Mouse (Mus musculus): ENCODE data around the gene Psme1. TPM values are rescaled to one million over a fixed set of nuclear protein-coding genes. Genes with fewer than 3 reads are reported as not detected.

Gene Psme1
- polyA plus RNA-seq, 1 experiment from 2014 or later, result 214 TPM

DNA sequence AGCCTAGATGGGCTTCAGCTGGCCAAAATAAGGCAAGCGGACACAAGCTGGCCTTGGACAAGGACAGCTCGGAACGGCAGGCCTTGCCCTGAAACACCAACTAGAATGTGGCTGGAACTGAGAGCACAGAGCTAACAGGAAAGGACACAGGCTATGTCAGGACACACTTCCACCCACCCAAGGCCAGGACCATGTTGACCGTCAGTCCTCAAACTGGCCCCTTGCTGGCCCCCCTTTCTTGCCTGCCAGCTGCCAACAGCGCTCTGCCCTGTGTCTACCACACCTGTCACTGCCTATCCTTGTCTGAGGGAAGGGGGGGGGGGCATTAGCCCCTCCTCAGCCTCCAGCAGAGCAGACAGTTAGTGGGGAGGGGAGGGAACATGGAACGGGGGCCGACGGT is 2.6 kb upstream of the Psme1 start, which contains the start of gene Fitm1:
Fitm1 (plus strand) TSS at position 316 of the 400 bp plus-strand sequence.
- Histone ChIP-seq H3K9me3 (replicated peaks) (no peaks in the 10 kb centered on the region), H3K27ac (replicated peaks) (no peak within 1 kb of the TSS), H3K36me3 (peaks cover 12% of the 10 kb centered on the region; the same call in 1 of the 2 replicates), H3K9ac (replicated peaks) (no peak within 1 kb of the TSS), H3K4me3 (replicated peaks) (no peak within 1 kb of the TSS), H3K4me1 (peaks cover 18% of the 10 kb centered on the region), H3K4me2 (no peak within 1 kb of the TSS), H3K27me3 (replicated peaks) (no peaks in the 10 kb centered on the region)
- WGBS, result 86% methylated on average over 7 of the region's 8 CpGs
- no peak for ATAC-seq (ENCODE audit: low FRiP score)

DNA sequence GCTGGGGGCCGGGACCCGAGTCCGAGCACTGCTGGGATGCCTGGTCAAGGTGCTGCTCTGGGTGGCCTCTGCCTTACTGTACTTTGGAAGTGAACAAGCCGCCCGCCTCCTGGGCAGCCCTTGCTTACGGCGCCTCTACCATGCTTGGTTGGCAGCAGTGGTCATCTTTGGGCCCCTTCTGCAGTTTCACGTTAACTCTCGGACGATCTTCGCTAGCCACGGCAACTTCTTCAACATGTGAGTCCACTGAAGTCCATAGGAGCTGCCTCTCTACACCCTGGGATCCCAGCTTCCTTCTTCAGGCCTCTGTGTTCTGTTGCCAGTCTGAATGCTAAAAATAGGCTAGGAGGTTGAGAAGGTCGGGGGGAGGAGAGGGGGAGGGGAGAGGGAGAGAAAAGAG is 2.2 kb upstream of the Psme1 start:
- Histone ChIP-seq H3K36me3 (peaks cover 12% of the 10 kb centered on the region), H3K27ac (replicated peaks) (no peak overlapping the region), H3K9me3 (replicated peaks) (no peaks in the 10 kb centered on the region), H3K27me3 (replicated peaks) (no peaks in the 10 kb centered on the region), H3K4me3 (replicated peaks) (no peak overlapping the region), H3K4me1 (peaks cover 18% of the 10 kb centered on the region), H3K9ac (replicated peaks) (no peak overlapping the region), H3K4me2 (no peak overlapping the region)
- ATAC-seq (ENCODE audit: low FRiP score), result no peak
- 82% methylated on average over 13 of the region's 13 CpGs for WGBS

GRCm38 (mm10) chr14:55576376-55576775 is 1.5 kb upstream of the Psme1 start:
- no peak overlapping the region for H3K4me2 ChIP-seq
- H3K4me1 ChIP-seq, result peaks cover 18% of the 10 kb centered on the region
- H3K9ac ChIP-seq (replicated peaks), result no peak overlapping the region
- H3K36me3 ChIP-seq, result peaks cover 14% of the 10 kb centered on the region
- WGBS, result 83% methylated on average over 16 of the region's 16 CpGs
- no peak overlapping the region for H3K27ac ChIP-seq (replicated peaks)
- ATAC-seq (ENCODE audit: low FRiP score), result no peak
- H3K9me3 ChIP-seq (replicated peaks), result no peaks in the 10 kb centered on the region
- H3K4me3 ChIP-seq (replicated peaks), result no peak overlapping the region
- H3K27me3 ChIP-seq (replicated peaks), result no peaks in the 10 kb centered on the region

- H3K4me2 ChIP-seq, result peak overlapping the region; percentile 91
- H3K4me3 ChIP-seq (replicated peaks), result peak overlapping the region; percentile 74
- no peaks in the 10 kb centered on the region for H3K9me3 ChIP-seq (replicated peaks)
- peak overlapping the region; percentile 89 for H3K27ac ChIP-seq (replicated peaks)
- H3K27me3 ChIP-seq (replicated peaks), result no peaks in the 10 kb centered on the region
- H3K4me1 ChIP-seq, result peaks cover 18% of the 10 kb centered on the region
- WGBS, result 34% methylated on average over 6 of the region's 6 CpGs
- peak overlapping the region; percentile 87 for H3K9ac ChIP-seq (replicated peaks)
- ATAC-seq (ENCODE audit: low FRiP score), result peak; percentile 51
- H3K36me3 ChIP-seq, result peaks cover 21% of the 10 kb centered on the region
Observed at GRCm38 (mm10) chr14:55578668-55579269, 846 bp downstream of the Psme1 start.

GRCm38 (mm10) chr14:55579511-55580496 is 1.9 kb downstream of the Psme1 start:
- Histone ChIP-seq H3K9ac (replicated peaks) (no peak overlapping the region), H3K9me3 (replicated peaks) (no peaks in the 10 kb centered on the region), H3K4me1 (peaks cover 22% of the 10 kb centered on the region), H3K27ac (replicated peaks) (no peak overlapping the region), H3K4me3 (replicated peaks) (no peak overlapping the region), H3K4me2 (0 out of 2 replicates have a peak overlapping the region, but pooled peaks have one; percentile 91), H3K36me3 (peaks cover 21% of the 10 kb centered on the region), H3K27me3 (replicated peaks) (no peaks in the 10 kb centered on the region)
- WGBS, result 89% methylated on average over 23 of the region's 23 CpGs
- ATAC-seq (ENCODE audit: low FRiP score), result no peak

DNA sequence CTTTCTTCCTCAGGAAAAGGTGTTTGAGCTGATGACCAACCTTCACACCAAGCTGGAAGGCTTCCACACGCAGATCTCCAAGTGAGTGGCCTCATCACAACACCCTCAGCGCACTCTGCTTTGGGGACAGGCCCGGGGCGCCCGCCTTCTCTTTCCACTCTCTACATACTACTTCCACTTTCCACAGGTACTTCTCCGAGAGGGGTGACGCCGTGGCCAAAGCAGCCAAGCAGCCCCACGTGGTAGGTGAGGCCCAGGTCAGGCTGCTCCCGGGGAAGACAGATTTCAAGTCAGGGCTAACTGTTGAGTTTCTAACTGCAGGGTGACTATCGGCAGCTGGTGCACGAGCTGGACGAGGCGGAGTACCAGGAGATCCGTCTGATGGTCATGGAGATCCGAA is 2.8 kb downstream of the Psme1 start:
- peaks cover 32% of the 10 kb centered on the region for H3K4me1 ChIP-seq
- ATAC-seq (ENCODE audit: low FRiP score), result no peak
- 95% methylated on average over 16 of the region's 16 CpGs for WGBS

GRCm38 (mm10) chr14:55581981-55582681 is 4.2 kb downstream of the Psme1 start:
- Histone ChIP-seq H3K9ac (replicated peaks) (no peak overlapping the region), H3K27ac (replicated peaks) (no peak overlapping the region), H3K9me3 (replicated peaks) (no peaks in the 10 kb centered on the region), H3K4me1 (peaks cover 32% of the 10 kb centered on the region), H3K36me3 (peaks cover 23% of the 10 kb centered on the region), H3K4me3 (replicated peaks) (no peak overlapping the region), H3K27me3 (replicated peaks) (no peaks in the 10 kb centered on the region), H3K4me2 (no peak overlapping the region)
- no peak for ATAC-seq (ENCODE audit: low FRiP score)
- WGBS, result 79% methylated on average over 9 of the region's 9 CpGs

More for the DNA sequence above, 2.8 kb downstream of the Psme1 start:
- Histone ChIP-seq H3K9ac (replicated peaks) (no peak overlapping the region), H3K27me3 (replicated peaks) (no peaks in the 10 kb centered on the region), H3K36me3 (peaks cover 21% of the 10 kb centered on the region), H3K4me3 (replicated peaks) (no peak overlapping the region), H3K27ac (replicated peaks) (no peak overlapping the region), H3K4me2 (no peak overlapping the region), H3K9me3 (replicated peaks) (no peaks in the 10 kb centered on the region)

DNA sequence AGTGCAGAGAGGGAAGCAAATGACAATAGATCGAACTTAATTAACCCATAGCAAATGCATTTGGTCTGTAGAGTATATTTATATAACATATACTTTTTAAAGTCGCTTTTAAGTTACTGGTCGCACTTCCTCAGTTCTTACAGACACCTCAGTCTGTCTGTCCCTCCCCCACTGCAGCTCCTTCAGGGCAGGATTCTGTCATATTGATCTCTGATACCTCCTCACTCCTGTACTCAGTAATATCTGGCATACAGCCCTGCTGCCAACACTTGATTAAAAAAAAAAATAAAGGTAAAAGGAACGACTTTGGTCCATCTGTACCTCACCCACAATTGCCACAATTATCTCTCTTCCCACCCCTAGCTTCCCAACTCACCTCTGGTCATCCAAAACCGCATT is 6.4 kb downstream of the Psme1 start:
- peak overlapping the region; percentile 68 for H3K9ac ChIP-seq (replicated peaks)
- no peaks in the 10 kb centered on the region for H3K27me3 ChIP-seq (replicated peaks)
- WGBS, result 36% methylated on average over 5 of the region's 5 CpGs
- peaks cover 19% of the 10 kb centered on the region for H3K4me1 ChIP-seq
- H3K27ac ChIP-seq (replicated peaks), result peak overlapping the region; percentile 70
- H3K36me3 ChIP-seq, result peaks cover 33% of the 10 kb centered on the region
- H3K9me3 ChIP-seq (replicated peaks), result no peaks in the 10 kb centered on the region
- H3K4me2 ChIP-seq, result peak overlapping the region; percentile 76
- peak overlapping the region; percentile 55 for H3K4me3 ChIP-seq (replicated peaks)
- no peak for ATAC-seq (ENCODE audit: low FRiP score)

DNA sequence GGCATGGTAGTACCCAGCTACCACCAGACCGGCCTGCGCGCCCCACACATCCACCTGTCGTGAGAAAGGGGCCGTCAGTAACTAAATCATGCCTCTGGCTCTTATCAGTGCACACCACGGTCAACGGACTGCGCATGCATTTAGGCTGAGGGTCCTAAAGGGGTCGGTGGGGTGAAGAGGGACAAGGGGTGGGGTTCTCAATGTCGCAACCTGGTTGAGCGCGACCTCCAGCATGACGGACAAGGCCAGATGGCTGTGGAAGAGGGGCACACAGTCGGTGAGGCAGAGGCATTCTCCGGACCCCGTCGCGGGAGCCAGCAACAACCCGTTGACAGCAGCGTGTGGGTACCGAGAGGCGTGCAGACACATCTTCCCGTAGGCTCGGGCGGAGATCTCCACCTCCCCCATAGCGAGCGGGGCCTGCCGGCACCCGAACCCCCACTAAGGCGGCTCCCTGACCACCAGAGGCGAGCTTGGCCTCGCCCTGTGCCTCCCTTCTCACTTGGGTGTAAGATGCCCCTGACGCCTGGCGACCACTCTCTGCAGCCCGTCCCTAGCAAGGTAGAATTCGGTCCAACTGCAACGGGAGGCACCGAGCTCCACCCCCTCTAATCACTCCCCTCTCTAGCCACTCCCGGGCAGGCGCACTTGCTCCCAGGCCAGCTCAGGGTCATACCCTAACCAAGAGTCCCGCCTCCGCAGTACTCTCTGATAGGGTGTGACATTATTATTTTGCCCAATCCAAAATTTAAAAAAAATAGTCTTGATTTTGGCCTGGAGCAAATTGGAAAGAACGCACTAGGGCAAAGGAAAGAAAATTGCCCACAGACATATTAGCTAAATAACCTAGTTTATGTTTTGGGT is 7.0 kb downstream of the Psme1 start, which contains the start of gene Emc9:
Emc9 (minus strand) TSS at position 601 of the 864 bp plus-strand sequence.
- peak; percentile 82 for ATAC-seq (ENCODE audit: low FRiP score)
- peak within 1 kb of the TSS; percentile 68 for H3K9ac ChIP-seq (replicated peaks)
- no peaks in the 10 kb centered on the region for H3K27me3 ChIP-seq (replicated peaks)
- H3K4me1 ChIP-seq, result peaks cover 21% of the 10 kb centered on the region
- H3K4me3 ChIP-seq (replicated peaks), result peak within 1 kb of the TSS; percentile 55
- WGBS, result 3% methylated on average over 43 of the region's 43 CpGs
- peaks cover 33% of the 10 kb centered on the region for H3K36me3 ChIP-seq
- H3K9me3 ChIP-seq (replicated peaks), result no peaks in the 10 kb centered on the region
- H3K4me2 ChIP-seq, result peak within 1 kb of the TSS; percentile 76
- peak within 1 kb of the TSS; percentile 70 for H3K27ac ChIP-seq (replicated peaks)

- peak overlapping the region; percentile 76 for H3K4me2 ChIP-seq
- peaks cover 27% of the 10 kb centered on the region for H3K4me1 ChIP-seq
- H3K27me3 ChIP-seq (replicated peaks), result no peaks in the 10 kb centered on the region
- no peaks in the 10 kb centered on the region for H3K9me3 ChIP-seq (replicated peaks)
- peak overlapping the region; percentile 55 for H3K4me3 ChIP-seq (replicated peaks)
- ATAC-seq (ENCODE audit: low FRiP score), result no peak
- H3K9ac ChIP-seq (replicated peaks), result no peak overlapping the region
- WGBS, result 65% methylated on average over 6 of the region's 6 CpGs
- peaks cover 27% of the 10 kb centered on the region for H3K36me3 ChIP-seq
- no peak overlapping the region for H3K27ac ChIP-seq (replicated peaks)
Observed at GRCm38 (mm10) chr14:55585566-55585960, 7.6 kb downstream of the Psme1 start.

Measured in neural tube, embryonic 15.5 days (tissue).